Comparison of ENCODE assay signal across 8 mouse cellular contexts in genomic region chr5:35595706-35596105, GRCm38 (mm10). TPM values are rescaled to one million over a fixed set of nuclear protein-coding genes. Genes with fewer than 3 reads are reported as not detected.
DNase-seq lines count a peak whose midpoint lies in the region; ATAC-seq and TF ChIP-seq lines count a peak whose summit lies in the region.

No protein-coding gene starts in this region.

- peaks cover 11% of the 10 kb centered on the region; the same call in 1 of the 2 replicates for H3K4me1 ChIP-seq in lung, postnatal 0 days (ENCODE audit: insufficient read depth, low read depth, low read length)

- DNase-seq in adrenal gland, adult 18-20 months (ENCODE audit: low spot score in 2 of 2): peak; percentile 76 to 77
- peak; percentile 89 for DNase-seq in embryo, embryonic 10 days (ENCODE audit: low spot score)
- peak; percentile 58 for DNase-seq in heart, adult 8-10 months (ENCODE audit: low spot score)
- DNase-seq in large intestine, adult 2 months (ENCODE audit: low read depth, low spot score): peak; percentile 31
- peak; percentile 89 for DNase-seq in lung, postnatal 0 days (ENCODE audit: low spot score)
- peak; percentile 78 for DNase-seq in retina, postnatal 1 day
- peak; percentile 67 for DNase-seq in thymus, postnatal 25 days

- H3K79me3 ChIP-seq in C2C12 (ENCODE audit: low read depth): no peaks in the 10 kb centered on the region

- TF ChIP-seq EP300 in lung, postnatal 0 days (IDR thresholded peaks at IDR 0.05): no peak

- peak; percentile 90 for TF ChIP-seq CTCF in C2C12 (IDR thresholded peaks at IDR 0.05; ENCODE audit: control insufficient read depth, insufficient read depth, insufficient read length)
- TF ChIP-seq CTCF in lung, postnatal 0 days (IDR thresholded peaks at IDR 0.05): peak; percentile 100

- H3K27ac ChIP-seq in lung, postnatal 0 days (ENCODE audit: low read length): no peak overlapping the region

- no peak overlapping the region for H3ac ChIP-seq in C2C12 (ENCODE audit: control insufficient read depth, insufficient read length, low read depth)

- ATAC-seq in lung, postnatal 0 days: peak; percentile 63

- 24% methylated on average over 4 of the region's 4 CpGs for WGBS in large intestine, adult 2 months
- 16% methylated on average over 4 of the region's 4 CpGs for WGBS in lung, postnatal 0 days

- H3K9ac ChIP-seq in lung, postnatal 0 days (replicated peaks; ENCODE audit: low read depth): no peak overlapping the region

- no peaks in the 10 kb centered on the region for H3K9me3 ChIP-seq in lung, postnatal 0 days (ENCODE audit: low read length)

- peaks cover 2% of the 10 kb centered on the region for H3K36me3 ChIP-seq in C2C12 (ENCODE audit: control insufficient read depth, insufficient read depth)
- peaks cover 28% of the 10 kb centered on the region for H3K36me3 ChIP-seq in lung, postnatal 0 days (ENCODE audit: insufficient read depth, low read length)

- H3K4me2 ChIP-seq in lung, postnatal 0 days (replicated peaks; ENCODE audit: low read depth, low read length): no peak overlapping the region

- H3K4me3 ChIP-seq in C2C12 (ENCODE audit: insufficient read depth, poor library complexity, severe bottlenecking): no peak overlapping the region
- no peak overlapping the region for H3K4me3 ChIP-seq in lung, postnatal 0 days (ENCODE audit: low read depth, low read length)

- H3K27me3 ChIP-seq in C2C12 (ENCODE audit: control insufficient read depth, insufficient read depth, insufficient read length): no peaks in the 10 kb centered on the region
- no peaks in the 10 kb centered on the region for H3K27me3 ChIP-seq in lung, postnatal 0 days (replicated peaks; ENCODE audit: insufficient read depth, low read length)

- no peaks in the 10 kb centered on the region for H3K79me2 ChIP-seq in C2C12 (ENCODE audit: control insufficient read depth, insufficient read depth)

TF ChIP-seq in C2C12, 6 proteins besides CTCF, POLR2A, EP300 and RAD21:
- TF ChIP-seq CEBPB (IDR thresholded peaks at IDR 0.05; ENCODE audit: low read depth): no peak
- no peak for TF ChIP-seq USF1 (IDR thresholded peaks at IDR 0.05; ENCODE audit: low read depth)
- no peak for TF ChIP-seq FOSL1 (IDR thresholded peaks at IDR 0.05; ENCODE audit: insufficient read depth, low read length, poor library complexity, severe bottlenecking)
- TF ChIP-seq MYOD1 (IDR thresholded peaks at IDR 0.05; ENCODE audit: control insufficient read depth, insufficient read length, low read depth): no peak
- TF ChIP-seq MAX (IDR thresholded peaks at IDR 0.05): no peak
- no peak for TF ChIP-seq MYOG (IDR thresholded peaks at IDR 0.05; ENCODE audit: control insufficient read depth, extremely low read depth, insufficient read length)

RNA-seq across cellular contexts. Expression of gene Acox3, which starts 12.9 kb away (rescaled TPM):
- polyA plus RNA-seq in C2C12 (2012; fragmentation: generic; extraction: Trizol): 8.6 TPM
- 10 to 100 TPM; 51.0 to 53.6 TPM for total RNA-seq in adrenal gland, adult 18-20 months (2021)
- total RNA-seq in heart, adult 8-10 months (2022): 10 to 100 TPM; 21.9 to 32.0 (median 26.4) TPM
- polyA plus RNA-seq in large intestine, adult 2 months (2012; rRNA removed): 27.0 and 43.3 TPM in 2 replicates
- 15.0 and 15.9 TPM in 2 replicates for polyA plus RNA-seq in lung, postnatal 0 days (2015; fragmentation: Nextera tagmentation; extraction: Ambion mirVana)

RNA-seq across cellular contexts. Expression of gene Trmt44, which starts 20.8 kb away (rescaled TPM):
- 6.8 TPM for polyA plus RNA-seq in C2C12 (2012; fragmentation: generic; extraction: Trizol)
- 1 to 10 TPM; 7.1 to 7.7 TPM for total RNA-seq in adrenal gland, adult 18-20 months (2021)
- total RNA-seq in heart, adult 8-10 months (2022): 1 to 10 TPM; 1.7 to 2.1 (median 2.0) TPM
- polyA plus RNA-seq in large intestine, adult 2 months (2012; rRNA removed): 3.9 and 5.3 TPM in 2 replicates
- polyA plus RNA-seq in lung, postnatal 0 days (2015; fragmentation: Nextera tagmentation; extraction: Ambion mirVana): 3.4 and 4.4 TPM in 2 replicates

Comparison
In these comparisons a context has a peak if more than half of its experiments do, and no peak if none do; other contexts are left out.
1. DNase-seq: peak in every context shown above with its lines; median percentile 89 in embryo, embryonic 10 days; 89 in lung, postnatal 0 days; 78 in retina, postnatal 1 day; 76 in adrenal gland, adult 18-20 months; 67 in thymus, postnatal 25 days; 58 in heart, adult 8-10 months; 31 in large intestine, adult 2 months.